Mouse (Mus musculus): ENCODE results near the gene Cenpf. TPM values are rescaled to one million over a fixed set of nuclear protein-coding genes. Genes with fewer than 3 reads are reported as not detected.

The Cenpf gene
- polyA plus RNA-seq, 1 experiment = 3.7 TPM

DNA sequence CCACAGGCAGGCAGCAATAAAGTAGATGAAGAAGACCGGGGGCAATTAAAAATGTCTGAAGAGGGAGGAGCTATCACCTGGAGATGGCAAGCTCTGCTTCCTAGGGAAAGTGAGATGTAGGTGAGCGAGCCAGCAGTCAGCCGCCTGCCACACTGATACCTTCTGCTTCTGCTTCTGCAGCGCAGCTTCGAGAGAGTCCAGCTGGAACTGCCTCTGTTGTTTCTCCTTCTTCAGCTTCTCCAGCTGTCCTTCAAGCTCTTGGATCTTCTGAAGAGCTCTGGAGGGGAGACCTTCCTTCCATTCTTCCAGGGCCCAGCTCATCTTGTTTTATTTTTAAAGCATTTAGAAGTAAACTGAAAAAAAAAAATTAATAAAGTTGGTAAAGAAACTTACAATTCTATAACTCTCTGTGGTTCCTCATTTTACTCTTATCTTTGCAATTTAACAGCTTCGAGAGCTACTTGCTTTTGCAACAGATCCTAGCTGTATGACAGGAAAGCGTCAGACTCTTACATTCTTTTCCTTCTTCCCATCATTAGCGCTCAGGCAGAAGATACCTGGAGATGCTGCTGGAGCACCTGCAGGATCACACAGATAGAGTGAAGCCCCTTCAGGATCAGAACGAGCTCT is 3.0 kb downstream of the Cenpf start:
- H3K27me3 ChIP-seq (ENCODE audit: control insufficient read depth) = no peaks in the 10 kb centered on the region
- H3K36me3 ChIP-seq (ENCODE audit: control insufficient read depth) = peaks cover 69% of the 10 kb centered on the region
- TF ChIP-seq GATA1 (IDR thresholded peaks at IDR 0.05; ENCODE audit: low read length) (no peak), TAL1 (IDR thresholded peaks at IDR 0.05; ENCODE audit: low read length) (no peak)
- H3K4me1 ChIP-seq (ENCODE audit: control insufficient read depth) = peaks cover 29% of the 10 kb centered on the region
- no peaks in the 10 kb centered on the region for H3K9me3 ChIP-seq (ENCODE audit: control insufficient read depth, low read length)
- no peak overlapping the region for H3K4me3 ChIP-seq (replicated peaks)

DNA sequence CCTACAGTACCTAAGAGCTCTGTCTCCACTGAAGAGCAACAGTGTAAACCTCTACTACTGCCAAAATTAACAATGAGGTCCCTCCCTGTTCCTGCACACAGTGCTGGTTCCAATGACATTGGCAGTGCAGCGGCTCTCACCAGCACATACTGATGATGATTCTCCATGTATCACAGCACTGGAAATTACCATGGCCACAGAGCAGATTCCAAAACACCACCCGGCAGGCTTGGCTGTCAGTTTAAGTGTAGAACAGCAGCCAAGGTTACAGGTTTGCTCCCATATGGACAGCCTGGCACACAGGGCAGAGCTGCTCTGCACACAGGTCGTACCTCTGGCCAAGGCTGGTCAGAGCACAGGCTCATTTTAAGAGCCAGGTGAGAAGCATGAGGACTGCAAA is 8.3 kb downstream of the Cenpf start:
- no peaks in the 10 kb centered on the region for H3K27me3 ChIP-seq (ENCODE audit: control insufficient read depth)
- H3K4me3 ChIP-seq (replicated peaks) = no peak overlapping the region
- H3K4me1 ChIP-seq (ENCODE audit: control insufficient read depth) = peaks cover 6% of the 10 kb centered on the region
- H3K36me3 ChIP-seq (ENCODE audit: control insufficient read depth) = peaks cover 98% of the 10 kb centered on the region
- no peak for TF ChIP-seq GATA1 (IDR thresholded peaks at IDR 0.05; ENCODE audit: low read length)
- TF ChIP-seq TAL1 (IDR thresholded peaks at IDR 0.05; ENCODE audit: low read length) = no peak
- H3K9me3 ChIP-seq (ENCODE audit: control insufficient read depth, low read length) = no peaks in the 10 kb centered on the region

DNA sequence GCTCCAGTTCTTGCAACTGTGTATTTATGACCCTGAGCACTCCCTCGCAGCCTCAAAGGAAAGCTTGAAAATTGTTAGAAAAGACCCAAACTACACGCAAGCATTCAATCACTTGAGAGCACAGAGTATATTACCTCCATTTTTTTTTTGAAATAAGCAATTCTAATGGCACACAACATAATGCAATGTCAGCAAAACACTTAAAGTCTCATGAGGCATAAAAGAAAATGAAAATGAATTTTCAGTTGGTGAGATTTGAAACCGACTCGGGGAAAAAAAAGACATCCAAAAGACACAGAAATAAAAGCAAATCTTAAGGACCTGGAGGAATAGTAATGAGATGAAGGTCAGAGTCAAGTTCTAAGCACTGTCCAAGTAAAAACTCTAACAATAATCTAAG is 11.9 kb downstream of the Cenpf start:
- Histone ChIP-seq H3K9me3 (ENCODE audit: control insufficient read depth, low read length) (no peaks in the 10 kb centered on the region), H3K4me1 (ENCODE audit: control insufficient read depth) (peaks cover 10% of the 10 kb centered on the region), H3K36me3 (ENCODE audit: control insufficient read depth) (peaks cover 98% of the 10 kb centered on the region), H3K27me3 (ENCODE audit: control insufficient read depth) (no peaks in the 10 kb centered on the region), H3K4me3 (replicated peaks) (no peak overlapping the region)
- TF ChIP-seq GATA1 (IDR thresholded peaks at IDR 0.05; ENCODE audit: low read length) = no peak
- no peak for TF ChIP-seq TAL1 (IDR thresholded peaks at IDR 0.05; ENCODE audit: low read length)

DNA sequence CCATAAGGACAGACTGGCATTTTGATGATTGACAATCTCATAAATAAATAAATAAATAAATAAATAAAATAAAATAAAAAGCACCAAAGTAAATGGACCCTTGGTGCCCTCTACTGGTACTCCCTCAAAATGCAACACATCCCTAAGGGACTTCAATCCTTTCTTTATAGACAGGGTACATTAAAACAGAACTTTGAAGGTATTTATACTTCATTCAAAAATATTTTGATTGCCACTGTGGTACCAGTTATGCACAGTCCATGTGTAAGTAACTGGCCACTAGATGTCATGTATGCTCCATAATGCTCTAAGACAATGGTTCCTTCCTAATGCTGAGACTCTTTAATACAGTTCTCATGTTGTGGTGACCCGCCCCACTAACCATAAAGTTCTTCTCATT is 12.5 kb downstream of the Cenpf start:
- Histone ChIP-seq H3K36me3 (ENCODE audit: control insufficient read depth) (peaks cover 98% of the 10 kb centered on the region), H3K27me3 (ENCODE audit: control insufficient read depth) (no peaks in the 10 kb centered on the region), H3K4me1 (ENCODE audit: control insufficient read depth) (peaks cover 10% of the 10 kb centered on the region), H3K4me3 (replicated peaks) (no peak overlapping the region), H3K9me3 (ENCODE audit: control insufficient read depth, low read length) (no peaks in the 10 kb centered on the region)
- TF ChIP-seq TAL1 (IDR thresholded peaks at IDR 0.05; ENCODE audit: low read length) (no peak), GATA1 (IDR thresholded peaks at IDR 0.05; ENCODE audit: low read length) (no peak)

DNA sequence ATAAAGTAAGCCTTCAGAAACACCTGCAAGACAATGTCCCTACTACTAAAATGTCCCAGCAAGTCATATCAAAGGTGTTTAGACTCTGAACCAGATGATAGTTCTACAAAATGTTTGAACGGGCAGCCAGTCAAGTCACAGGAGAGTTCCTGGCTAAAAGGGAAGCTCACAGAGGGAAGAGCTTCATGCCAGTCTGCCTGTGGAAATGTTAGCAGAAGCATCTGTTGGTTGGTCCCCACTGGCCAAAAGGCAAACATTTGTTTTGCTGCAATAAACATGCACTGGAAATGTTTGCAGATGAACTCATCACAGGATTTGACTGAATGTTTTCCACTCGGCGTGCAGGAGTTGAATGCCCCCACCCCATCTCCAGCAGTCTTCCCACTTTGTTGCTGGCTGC is 21.9 kb downstream of the Cenpf start:
- Histone ChIP-seq H3K27me3 (ENCODE audit: control insufficient read depth) (no peaks in the 10 kb centered on the region), H3K4me1 (ENCODE audit: control insufficient read depth) (no peaks in the 10 kb centered on the region), H3K9me3 (ENCODE audit: control insufficient read depth, low read length) (no peaks in the 10 kb centered on the region), H3K36me3 (ENCODE audit: control insufficient read depth) (peaks cover 100% of the 10 kb centered on the region), H3K4me3 (replicated peaks) (no peak overlapping the region)
- TF ChIP-seq TAL1 (IDR thresholded peaks at IDR 0.05; ENCODE audit: low read length) (no peak), GATA1 (IDR thresholded peaks at IDR 0.05; ENCODE audit: low read length) (no peak)

DNA sequence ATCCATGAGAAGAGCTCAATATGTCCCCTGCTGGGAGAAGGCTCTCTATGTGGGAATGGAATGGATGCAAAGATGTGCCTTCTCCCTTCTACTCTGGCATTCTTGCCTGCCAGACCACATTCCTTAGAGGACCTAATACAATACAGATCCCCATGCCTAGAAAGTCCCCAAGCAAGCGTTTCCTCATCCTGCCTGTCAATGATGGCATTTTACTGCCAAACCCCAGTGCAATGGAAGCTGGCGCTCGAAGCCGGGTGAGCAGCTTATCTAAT is 23.1 kb downstream of the Cenpf start:
- no peak for TF ChIP-seq TAL1 (IDR thresholded peaks at IDR 0.05; ENCODE audit: low read length)
- TF ChIP-seq GATA1 (IDR thresholded peaks at IDR 0.05; ENCODE audit: low read length) = no peak
- Histone ChIP-seq H3K4me1 (ENCODE audit: control insufficient read depth) (no peaks in the 10 kb centered on the region), H3K36me3 (ENCODE audit: control insufficient read depth) (peaks cover 97% of the 10 kb centered on the region), H3K4me3 (replicated peaks) (no peak overlapping the region), H3K27me3 (ENCODE audit: control insufficient read depth) (no peaks in the 10 kb centered on the region), H3K9me3 (ENCODE audit: control insufficient read depth, low read length) (no peaks in the 10 kb centered on the region)

DNA sequence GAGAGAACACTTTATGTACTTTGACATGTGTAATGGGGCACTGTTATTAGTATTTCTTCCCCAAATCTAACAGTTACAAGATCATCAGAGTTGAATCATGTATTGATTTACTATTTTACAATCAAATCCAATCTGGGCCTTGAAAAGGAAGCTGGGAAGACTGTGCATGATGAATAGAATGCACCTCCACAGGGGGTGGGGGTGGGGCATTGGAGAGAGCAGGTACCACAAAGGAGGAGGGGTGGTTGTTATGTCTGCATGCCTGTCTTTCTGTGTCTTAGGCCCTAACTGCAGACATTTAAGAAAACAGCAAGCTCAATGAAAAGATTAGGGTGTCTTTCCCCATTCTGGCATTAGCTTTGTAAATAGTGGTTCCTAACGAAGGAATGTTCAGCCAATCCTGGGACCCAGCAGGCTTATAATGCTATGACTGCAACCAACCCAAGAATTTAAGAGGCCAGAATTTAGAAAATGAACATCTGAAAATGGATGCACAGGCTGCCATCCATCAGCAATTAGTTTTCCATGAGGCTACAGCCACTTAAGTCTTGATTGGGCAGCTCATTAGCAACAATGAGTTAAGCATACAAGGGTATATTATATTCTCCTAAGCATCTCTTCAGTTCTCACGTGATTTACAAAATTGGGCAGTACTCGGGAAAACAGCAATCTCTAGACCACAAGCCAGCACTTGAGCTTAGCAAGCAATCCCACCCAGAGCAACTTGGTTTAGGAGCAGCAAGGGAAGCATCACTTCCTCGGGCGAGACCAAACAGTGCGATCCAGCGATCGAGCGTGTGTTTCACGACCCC is 23.6 kb downstream of the Cenpf start:
- no peaks in the 10 kb centered on the region for H3K4me1 ChIP-seq (ENCODE audit: control insufficient read depth)
- no peaks in the 10 kb centered on the region for H3K9me3 ChIP-seq (ENCODE audit: control insufficient read depth, low read length)
- TF ChIP-seq TAL1 (IDR thresholded peaks at IDR 0.05; ENCODE audit: low read length) (no peak), GATA1 (IDR thresholded peaks at IDR 0.05; ENCODE audit: low read length) (no peak)
- H3K36me3 ChIP-seq (ENCODE audit: control insufficient read depth) = peaks cover 97% of the 10 kb centered on the region
- H3K4me3 ChIP-seq (replicated peaks) = no peak overlapping the region
- no peaks in the 10 kb centered on the region for H3K27me3 ChIP-seq (ENCODE audit: control insufficient read depth)

DNA sequence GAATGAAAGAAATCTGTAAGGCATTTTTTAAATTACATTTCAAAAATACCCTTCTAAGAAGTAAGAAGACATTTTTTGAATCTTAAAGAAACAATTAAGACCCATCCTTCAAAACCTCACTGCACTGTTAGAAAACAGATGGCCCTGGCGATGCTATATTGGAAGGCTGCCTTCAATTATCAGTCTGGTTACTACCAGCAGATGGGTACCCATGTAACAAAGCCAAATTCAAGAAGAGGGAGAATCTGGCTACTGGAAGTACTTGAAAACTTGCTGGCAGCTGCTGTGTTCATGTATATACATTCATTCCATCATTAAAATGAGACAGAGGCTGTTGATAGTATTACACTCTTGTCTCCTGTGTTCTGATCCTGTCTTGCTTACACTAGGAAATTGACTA is 24.4 kb downstream of the Cenpf start:
- no peaks in the 10 kb centered on the region for H3K4me1 ChIP-seq (ENCODE audit: control insufficient read depth)
- H3K9me3 ChIP-seq (ENCODE audit: control insufficient read depth, low read length) = no peaks in the 10 kb centered on the region
- H3K27me3 ChIP-seq (ENCODE audit: control insufficient read depth) = no peaks in the 10 kb centered on the region
- H3K4me3 ChIP-seq (replicated peaks) = no peak overlapping the region
- no peak for TF ChIP-seq TAL1 (IDR thresholded peaks at IDR 0.05; ENCODE audit: low read length)
- no peak for TF ChIP-seq GATA1 (IDR thresholded peaks at IDR 0.05; ENCODE audit: low read length)
- peaks cover 97% of the 10 kb centered on the region for H3K36me3 ChIP-seq (ENCODE audit: control insufficient read depth)

DNA sequence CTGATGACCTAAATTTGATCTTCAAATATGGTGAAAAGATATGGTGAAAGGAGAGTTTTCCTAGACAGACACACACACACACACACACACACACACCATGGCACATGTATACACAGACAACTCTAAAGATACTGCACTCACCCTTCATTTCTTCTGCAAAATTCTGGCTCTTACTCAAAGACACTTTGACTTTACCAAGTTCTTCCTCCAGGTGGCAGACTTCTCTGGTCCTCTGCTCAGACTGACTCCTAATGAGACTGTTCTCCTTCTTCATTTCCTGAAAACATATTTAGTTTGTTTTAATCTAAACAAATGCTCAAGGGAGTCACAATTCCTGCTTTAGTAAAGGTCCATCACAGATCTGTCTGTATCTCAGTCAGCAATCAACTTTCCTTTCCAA is 26.0 kb downstream of the Cenpf start:
- H3K9me3 ChIP-seq (ENCODE audit: control insufficient read depth, low read length) = no peaks in the 10 kb centered on the region
- no peaks in the 10 kb centered on the region for H3K4me1 ChIP-seq (ENCODE audit: control insufficient read depth)
- TF ChIP-seq TAL1 (IDR thresholded peaks at IDR 0.05; ENCODE audit: low read length) (no peak), GATA1 (IDR thresholded peaks at IDR 0.05; ENCODE audit: low read length) (no peak)
- peaks cover 97% of the 10 kb centered on the region for H3K36me3 ChIP-seq (ENCODE audit: control insufficient read depth)
- H3K4me3 ChIP-seq (replicated peaks) = no peak overlapping the region
- H3K27me3 ChIP-seq (ENCODE audit: control insufficient read depth) = no peaks in the 10 kb centered on the region
